Mouse (Mus musculus) ES-CJ7 (cell line): ENCODE data around the gene Spns2.
A peak's percentile ranks its signal among the peaks of the same experiment; 100 is the strongest.
"Not testable (repeated sequence)": the region's sequence is repeated elsewhere in the genome, so short reads cannot be mapped to it uniquely, and the experiment has no call there.

Experiments
- DNase-seq: peaks from one replicate; pipeline ENCODE4 v3.0.0; 2011; ENCODE audit warnings: low read depth, low spot score

Gene Spns2

GRCm38 (mm10) chr11:72473540-72473939, 16.2 kb downstream of the Spns2 start:
- DNase-seq = no peak

GRCm38 (mm10) chr11:72471381-72471780, 18.3 kb downstream of the Spns2 start:
- DNase-seq = no peak

- no peak for DNase-seq
These were observed 19.7 kb downstream of the Spns2 start for GRCm38 (mm10) chr11:72470004-72470403.

DNA sequence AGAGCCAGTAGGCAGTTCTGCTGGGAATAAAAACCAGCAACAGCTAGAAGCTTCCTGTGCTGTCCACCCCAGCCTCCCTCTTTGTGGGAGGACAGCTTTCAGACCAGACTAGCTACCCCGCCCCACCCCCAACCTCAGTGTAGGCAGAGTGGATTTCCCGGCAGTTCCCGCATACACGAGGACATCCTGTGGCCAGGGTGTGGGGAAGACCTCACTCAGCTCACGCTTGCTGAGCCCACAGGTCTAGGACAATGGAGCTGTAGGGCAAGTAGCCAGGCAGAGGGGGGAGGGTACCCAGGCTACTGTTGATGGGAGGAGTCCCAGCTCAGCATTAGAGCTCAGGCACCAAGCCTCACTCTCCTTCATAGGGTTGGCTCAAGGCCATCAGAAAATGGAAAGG, 20.5 kb downstream of the Spns2 start:
- DNase-seq = no peak

GRCm38 (mm10) chr11:72468525-72468924, 21.2 kb downstream of the Spns2 start:
- DNase-seq = no peak

GRCm38 (mm10) chr11:72466694-72467507, 22.8 kb downstream of the Spns2 start:
- DNase-seq = no peak

DNA sequence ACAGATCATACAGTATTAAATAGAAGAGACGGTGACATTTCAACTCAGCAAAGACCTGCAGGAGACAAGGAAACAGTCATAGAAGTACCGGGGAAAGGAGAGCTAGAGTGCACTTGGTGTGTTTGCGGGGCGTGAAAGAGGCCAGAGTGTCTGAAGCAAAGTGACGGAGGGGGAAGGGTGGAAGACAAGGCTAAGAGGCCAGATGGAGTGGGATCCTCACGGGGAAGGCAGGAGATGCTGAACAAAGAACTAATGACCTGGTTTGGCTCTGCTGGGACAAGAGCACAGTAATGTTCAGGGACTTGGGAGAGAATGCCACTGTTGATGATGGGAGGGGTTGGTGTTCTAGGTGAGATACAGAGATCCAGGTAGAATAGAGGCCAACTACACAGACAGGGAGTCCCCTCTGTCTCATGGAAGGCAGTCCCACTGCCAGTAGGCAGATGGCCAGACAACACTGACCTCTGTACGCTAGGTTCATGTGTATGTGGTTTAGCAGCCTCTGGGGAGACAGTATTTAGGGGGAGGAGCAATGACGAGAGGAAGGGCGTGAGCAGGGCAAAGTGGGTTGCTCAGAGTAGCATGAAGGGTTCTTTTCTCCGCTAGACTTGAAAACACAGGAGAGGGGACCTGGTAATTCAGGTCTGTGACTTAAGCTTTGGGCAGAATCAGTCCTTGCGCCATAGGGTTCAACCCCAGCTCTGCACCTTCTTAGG, 23.6 kb downstream of the Spns2 start:
- DNase-seq = no peak

DNA sequence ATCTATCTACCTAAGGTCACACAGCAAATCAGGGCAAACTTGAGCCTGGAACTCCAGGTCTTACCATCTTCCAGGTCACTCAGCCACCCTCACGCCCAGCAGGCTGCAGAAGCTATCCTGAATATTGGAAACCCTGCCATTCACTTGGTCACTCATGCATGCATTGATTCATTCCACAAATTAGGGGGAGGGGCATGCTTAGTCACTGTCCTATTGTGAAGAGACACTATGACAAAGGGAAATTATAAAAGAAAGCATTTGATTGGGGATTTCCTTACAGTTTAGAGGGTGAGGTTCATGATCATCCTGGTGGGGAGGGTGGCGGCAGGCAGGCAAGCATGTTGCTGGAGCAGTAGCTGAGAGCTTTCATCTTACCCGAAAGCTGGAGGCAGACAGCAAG, 24.9 kb downstream of the Spns2 start:
- no peak for DNase-seq

- DNase-seq = no peak
These were observed 28.2 kb downstream of the Spns2 start for GRCm38 (mm10) chr11:72461500-72461981.

DNA sequence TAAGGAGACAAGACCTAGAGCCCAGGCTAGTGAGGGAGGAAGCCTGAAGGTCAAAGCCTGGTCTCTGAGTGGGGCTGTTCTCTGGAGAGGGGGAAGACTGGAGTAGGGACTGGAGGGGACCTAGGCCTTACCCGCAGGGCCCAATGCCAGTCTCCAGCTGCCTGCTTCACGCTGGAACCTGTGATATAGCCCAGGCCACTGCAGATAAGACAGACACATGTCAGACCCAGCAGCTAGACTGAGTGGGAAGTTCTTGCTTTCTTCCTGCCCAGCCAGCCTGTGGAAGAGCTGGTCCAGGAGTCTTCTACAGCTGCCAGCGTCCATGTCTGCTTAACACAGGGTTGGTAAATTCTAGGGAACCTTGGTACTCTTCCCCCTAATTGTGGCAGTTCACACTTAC, 31.2 kb downstream of the Spns2 start:
- no peak for DNase-seq

DNA sequence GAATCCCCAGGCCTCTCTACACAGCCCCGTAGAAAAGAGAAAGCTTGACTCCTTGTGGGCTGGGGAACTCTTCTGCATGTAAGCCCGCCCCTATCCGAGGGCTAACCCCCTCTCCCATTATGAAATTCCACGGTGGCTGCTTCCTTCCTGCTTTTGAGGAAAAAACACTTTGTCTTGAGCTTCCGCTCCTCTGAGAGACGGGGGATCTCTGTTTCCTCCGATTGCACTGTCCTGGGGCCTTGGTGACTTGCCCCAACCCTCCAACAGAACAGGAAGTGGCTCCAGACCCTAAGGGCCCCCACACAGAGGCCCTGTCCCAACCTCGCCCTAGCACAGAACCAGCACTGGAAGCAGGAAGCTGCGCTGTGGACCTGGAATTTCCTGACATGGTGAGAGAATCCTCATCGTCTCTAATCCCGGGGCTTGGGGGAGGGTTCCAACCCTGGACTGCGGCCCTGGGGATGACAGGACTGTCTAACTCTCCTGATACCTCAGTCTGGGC, 31.7 kb downstream of the Spns2 start:
- no peak for DNase-seq

- DNase-seq = no peak
These were observed 34.0 kb downstream of the Spns2 start for GRCm38 (mm10) chr11:72455694-72456093.

DNA sequence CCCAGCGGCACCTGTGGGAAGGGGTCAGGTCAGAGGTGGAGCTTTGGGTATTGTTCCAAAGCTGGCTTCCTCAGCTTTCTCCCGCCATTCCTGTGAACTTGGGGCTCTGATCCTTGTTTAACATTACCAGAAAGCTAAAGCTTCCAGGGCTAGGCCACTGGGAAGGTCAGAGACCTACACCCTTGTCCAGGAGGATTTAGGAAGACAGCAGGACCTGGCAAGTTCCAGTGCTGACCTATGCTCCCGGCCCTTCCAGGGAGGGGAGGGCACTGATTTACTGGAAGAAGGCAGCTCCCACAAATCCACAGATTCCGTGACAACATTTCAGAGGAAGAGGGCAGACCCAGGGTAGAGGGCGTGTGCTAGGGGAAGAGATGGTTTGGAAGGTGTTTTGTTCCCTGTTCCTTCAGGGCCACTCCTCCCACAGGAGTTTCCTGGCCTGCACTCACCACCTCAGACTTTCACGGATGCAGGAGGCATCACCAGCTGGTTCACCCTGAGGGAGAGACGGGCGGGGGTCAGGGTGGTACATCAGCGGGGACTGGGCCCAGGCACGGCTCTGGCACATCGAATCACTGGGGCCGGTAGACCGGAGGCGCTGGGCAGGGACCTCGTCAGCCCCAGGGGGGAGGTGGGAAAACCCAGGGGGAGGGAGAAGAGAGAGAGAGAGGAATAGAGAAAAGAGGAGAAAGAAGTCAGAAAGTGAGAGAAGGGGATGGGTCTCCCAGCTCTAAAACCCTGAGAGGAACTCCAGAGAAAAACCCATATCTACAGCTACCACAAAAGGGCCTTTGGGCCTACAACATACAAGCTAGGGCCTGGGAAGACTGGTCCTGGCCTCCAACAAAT, 36.4 kb downstream of the Spns2 start:
- DNase-seq = no peak

GRCm38 (mm10) chr11:72452140-72452665, 37.5 kb downstream of the Spns2 start:
- DNase-seq = no peak

DNA sequence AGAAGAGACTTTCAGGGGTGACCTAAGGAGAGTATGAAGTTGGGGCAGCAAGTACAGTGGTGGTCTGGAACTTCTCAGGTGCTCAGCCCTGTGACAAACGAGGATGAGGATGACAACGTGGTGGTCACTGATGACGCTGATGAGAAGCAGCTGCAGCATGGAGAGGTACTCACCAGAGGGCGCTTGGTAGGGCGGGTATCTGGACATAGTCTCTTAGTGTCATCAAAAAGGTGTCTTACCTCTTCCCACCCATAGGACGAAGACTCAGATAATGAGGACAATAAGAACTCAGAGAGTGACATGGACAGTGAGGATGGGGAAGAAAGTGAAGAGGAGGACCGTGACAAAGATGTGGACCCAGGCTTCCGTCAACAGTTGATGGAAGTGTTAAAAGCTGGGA, 42.2 kb downstream of the Spns2 start:
- DNase-seq = peak; percentile 77

GRCm38 (mm10) chr11:72446311-72447105, 43.2 kb downstream of the Spns2 start:
- DNase-seq = peak; percentile 91

DNA sequence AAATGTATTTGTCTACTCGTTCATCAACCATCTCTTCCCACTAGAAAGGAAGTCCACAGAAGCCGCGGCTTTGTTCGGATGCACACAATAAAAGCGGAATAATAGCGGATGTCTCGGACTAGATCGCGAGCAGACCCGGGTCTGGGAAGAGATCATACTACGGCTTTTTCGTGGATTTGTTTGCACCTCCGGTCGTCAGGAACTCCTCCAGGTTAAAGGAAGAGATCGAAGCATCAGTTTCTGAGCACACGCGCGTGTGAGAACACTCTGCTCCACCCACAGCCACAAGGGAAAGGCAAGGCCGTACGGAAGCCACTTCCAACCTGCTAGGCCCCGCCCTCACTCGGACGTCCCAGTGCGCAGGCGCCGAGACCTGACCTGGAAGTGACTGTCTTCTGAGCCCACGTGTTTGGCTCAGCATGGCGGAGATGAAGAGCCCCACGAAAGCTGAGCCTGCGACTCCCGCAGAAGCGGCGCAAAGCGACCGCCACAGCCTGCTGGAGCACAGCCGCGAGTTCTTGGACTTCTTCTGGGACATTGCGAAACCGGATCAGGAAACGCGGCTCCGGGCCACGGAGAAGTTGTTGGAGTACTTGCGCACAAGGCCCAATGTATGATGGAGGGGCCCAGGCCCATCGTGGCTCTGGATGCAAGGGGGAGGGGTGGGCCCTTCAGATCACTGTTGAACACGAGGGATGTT, 48.6 kb downstream of the Spns2 start, which contains the start of gene Mybbp1a:
Gene Mybbp1a (plus strand): TSS at position 391 of the 700 bp plus-strand sequence.
- peak; percentile 99 for DNase-seq

- not testable (repeated sequence) for DNase-seq
These were observed 49.1 kb downstream of the Spns2 start for GRCm38 (mm10) chr11:72440597-72440964.

DNA sequence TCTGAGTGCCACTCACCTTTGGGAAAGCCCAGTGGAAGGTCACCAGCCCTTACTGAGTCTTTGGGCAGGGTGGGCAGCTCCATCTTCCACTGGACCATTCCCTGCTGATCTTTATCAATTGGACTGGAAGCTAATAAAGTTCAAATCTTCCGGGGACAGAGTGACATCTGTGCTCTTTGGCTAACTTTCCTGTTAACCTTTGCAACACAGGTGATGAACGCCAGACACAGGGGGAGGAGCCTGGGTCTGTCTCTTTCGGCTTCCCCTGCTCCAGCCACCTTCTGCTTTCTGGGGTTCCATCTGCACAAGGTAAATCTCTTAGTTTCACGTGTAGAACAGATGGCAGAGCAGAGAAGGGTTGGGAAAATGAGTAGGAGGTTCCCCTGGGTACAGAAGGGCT, 51.3 kb downstream of the Spns2 start:
- no peak for DNase-seq
